Mouse (Mus musculus) kidney, adult 18-20 months (tissue): ENCODE results near the gene Dpm1.

Experiments
- DNase-seq: peaks from one replicate; pipeline ENCODE4 v3.0.0; 2021

Gene Dpm1

DNA sequence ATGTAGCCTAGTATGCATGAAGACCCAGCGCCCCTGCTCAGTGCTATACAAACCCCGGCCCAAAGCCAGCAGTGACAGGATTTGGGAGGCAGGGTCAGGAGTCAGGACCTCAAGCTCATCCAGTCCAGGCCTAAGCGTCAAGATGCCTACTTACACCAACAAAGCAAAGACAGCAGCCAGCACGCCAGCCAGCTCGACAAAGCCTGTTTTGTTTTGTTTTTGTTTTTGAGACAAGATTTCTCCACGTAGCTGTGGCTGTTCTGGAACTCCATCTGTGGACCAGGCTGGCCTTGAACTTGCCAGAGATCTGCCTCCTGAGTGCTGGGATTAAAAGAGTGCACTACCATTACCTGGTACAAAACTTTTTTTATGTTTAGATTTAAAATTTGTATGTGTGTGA, 7.1 kb downstream of the Dpm1 start:
- no peak for DNase-seq

DNA sequence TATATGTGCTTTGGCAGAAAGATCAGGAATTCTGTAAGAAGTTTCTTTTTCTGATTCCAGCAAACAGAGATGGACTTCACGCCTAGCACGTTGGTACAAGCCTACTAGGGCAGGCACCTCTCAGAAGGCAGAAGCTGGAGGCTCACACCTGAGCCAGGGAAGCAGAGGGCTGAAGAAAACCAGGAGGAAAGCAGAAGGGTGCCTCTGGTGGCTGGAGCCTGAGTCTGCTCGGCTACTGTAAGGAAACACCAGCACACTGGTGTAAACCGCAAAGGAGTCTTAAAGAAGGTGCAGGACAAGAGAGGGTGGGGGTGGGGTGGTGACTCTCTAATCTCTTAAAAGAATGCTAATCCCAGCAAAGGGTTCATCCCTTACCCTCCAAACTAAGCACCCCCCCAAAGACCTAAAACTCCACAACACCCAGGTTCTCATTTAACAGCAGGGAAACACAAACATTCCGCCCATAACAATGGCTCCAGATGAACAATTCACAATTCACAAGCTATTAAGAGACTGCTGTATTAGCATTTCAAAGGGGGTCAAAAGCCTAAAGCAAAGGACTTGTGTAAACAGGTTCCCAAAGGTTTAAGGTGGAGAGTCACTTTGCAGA, 16.5 kb downstream of the Dpm1 start:
- no peak for DNase-seq

DNA sequence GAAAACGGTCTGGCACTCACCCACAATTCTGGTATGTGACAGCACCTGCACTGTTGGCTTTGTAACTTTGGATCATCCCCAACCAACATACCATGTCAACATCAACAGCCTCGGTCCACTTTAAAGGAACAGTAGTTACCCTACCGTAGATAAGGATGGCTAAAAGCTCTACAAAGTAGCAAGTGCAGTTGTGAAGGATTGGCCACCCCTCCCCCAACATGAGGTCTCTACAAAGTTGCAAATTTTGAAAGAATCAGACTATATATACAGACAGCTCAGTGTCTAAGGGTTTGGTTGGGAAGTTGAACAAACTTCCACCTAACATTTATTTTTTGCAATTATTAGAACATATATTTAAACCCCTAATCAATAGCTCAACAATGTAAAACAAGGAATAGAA, 22.5 kb downstream of the Dpm1 start:
- no peak for DNase-seq

DNA sequence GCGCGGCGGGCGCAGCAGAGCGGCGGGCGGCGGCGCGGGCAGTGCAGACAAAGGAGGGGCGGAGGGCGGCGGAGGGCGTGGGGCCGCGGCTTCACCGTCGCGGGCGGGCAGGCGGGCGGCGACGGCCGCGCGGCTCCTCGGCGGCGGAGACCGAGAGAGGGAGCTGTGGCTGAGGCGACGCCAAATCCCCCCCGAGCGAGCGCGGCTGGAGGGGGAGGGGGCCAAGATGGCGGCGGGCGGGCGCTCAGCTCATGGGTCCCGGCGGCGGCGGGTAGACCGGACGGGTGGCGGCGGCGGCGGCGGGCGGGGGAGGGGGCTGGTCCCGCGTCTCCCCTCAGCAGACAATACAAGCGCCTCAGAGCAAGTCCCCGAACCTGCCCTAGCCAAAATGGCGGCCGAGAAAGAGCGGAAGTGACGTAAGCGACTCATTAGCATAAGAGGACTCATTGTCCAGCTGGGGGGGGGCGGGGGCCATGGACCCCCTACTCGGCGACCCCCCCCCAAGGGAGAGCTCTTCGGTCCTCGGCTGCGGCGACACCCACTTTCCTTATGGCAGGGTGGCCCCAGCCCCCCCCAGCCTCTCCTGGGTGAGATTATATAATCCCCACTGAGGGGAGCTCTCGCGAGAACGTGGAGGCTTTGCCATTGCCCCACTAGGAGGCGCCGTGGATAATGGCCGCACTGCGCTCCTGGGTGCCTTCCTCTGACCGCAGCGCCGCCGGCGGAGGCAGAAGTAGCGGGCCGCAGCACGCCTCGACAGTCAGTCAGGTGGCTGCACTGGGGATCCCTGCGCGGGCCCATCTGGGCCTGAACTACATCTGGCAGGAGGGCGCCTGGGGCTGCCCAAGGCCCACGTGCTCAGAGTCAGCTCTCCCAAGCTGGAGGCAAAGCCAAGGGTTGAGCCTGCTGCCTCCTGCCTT, 23.4 kb downstream of the Dpm1 start, which contains the start of gene Adnp:
Gene Adnp, minus strand, starts transcription at position 388 of the 920 bp plus-strand sequence.
- peak; percentile 96 for DNase-seq

DNA sequence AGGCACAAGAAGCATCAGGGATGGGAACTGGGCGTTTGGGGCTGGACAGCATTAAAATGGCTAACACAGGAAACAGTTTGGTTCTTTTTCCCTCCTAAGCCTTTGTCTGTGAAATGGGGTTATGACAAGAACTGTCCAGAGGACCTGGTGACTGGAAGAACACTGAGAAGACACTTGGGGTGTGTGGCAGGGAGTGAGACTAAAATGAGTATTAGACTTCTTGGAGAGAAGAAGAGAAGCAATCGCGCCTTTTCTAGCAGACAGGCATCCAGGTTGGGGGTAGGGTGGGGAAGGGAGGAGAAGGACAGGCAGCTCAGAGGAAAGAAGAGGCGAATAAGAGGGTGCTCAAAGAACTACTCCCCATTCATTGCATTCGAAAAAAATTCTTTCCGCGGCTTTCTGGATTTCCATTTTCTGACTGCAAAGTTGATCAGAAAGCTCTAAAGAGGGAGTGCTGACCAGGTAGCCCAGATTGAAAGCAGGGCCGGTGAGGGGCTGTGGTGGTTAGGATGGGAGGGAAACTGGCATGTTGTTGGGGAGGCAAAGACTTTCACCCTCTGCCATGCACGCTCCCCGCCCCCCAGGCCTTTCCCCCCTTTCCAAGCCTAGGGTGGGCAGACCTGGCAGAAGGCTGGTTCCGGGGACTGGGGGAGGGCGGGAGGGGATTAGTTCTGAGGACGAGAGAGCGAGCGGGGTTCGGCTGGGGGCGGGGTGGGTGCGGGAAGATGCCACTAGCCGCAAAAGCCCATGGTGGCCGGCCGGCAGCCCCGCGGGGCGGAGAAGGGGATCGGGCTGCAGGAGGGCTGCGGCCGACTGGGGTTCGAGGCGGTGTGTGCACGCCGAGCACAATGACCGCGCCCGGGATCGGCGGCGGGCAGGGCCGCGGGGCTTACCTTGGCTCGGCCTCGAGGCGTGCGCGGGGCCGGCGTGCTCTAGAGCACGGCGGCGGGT, 24.4 kb downstream of the Dpm1 start:
- DNase-seq: peak; percentile 38

DNA sequence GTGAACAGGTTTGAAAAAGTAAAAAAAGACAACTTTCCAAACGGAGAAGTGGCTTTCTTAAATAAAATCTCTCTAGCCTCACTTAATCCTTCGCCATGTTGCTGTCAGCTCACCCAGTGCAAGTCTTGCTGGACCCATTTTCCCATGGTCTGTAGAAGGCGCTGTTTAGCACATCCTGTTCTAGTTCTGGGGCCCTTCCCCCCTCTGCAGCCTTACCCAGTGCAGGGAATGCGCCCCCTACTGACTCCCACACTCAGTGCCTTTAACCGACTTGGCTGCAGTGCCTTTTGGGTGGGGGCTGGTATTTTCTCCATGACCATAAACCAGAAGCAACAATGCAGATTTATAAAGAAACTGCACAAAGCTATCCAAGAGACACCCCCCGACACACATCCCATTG, 25.1 kb downstream of the Dpm1 start:
- DNase-seq: peak; percentile 86

DNA sequence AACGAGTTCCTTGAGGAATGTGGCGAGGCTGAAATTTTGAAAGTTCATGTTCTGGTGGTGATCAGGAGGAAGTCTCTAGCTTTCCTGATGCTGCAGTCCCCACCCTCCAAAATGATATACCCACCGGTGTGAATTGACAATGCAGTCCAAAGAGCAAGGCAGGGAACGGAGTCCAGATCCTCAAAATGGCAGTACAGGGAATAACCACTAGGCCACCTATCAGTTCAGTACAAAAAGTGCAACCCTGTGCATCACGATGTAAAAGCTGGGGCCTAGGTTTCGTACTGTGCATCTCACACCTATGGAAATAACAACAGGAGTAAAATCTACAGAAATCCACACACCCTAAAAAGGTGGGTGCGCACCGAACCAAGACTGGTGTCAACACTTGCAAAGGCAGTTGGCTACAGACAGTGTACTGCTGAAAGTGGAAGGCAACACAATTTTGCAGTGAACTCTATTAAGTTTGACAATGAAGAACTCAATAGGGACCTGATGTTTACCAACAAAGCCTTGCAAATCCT, 25.9 kb downstream of the Dpm1 start:
- DNase-seq: no peak

DNA sequence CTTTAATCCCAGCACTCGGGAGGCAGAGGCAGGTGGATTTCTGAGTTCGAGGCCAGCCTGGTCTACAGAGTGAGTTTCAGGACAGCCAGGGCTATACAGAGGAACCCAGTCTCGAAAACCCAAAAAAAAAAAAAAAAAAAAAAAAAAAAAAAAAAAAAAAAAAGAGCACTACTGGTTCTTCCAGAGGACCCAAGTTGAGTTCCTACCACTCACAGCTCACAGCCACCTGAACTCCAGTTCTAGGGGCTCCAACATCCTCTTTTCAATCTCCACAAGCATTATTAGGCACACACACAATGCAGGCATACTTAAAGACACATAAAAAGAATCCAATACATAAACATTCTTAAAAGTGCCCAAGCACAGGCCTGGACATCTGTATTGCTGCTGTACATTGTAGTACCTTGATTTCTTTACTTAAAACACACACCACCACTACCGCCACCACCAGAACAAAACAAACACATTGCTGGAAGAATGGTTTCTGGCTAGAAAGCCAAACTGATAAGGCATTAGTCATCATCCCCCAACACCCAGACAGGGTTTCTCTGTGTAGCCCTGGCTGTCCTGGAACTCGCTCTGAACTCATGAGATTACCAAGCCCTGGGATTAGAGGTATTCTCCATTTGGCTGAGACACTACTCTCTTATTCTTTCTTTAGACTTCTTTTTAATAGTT, 30.2 kb downstream of the Dpm1 start:
- DNase-seq: no peak

DNA sequence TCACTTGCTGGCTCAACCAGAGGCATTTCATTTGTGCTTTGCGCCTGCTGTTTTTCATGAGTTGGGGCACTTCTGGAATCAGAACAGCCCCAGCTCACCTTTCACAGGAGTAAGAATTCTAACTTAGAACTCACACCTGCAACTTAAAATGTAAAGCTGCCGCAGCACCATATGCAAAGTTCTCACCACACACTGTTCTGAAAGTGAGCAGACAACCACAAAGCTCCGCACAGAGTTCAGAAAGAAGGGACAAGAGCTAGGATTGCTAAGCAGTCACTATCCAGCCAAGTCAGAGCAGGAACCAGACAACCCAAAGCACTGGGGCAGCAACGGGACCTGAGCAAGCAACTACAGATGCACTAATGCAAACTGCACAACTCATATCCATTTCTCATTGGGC, 30.9 kb downstream of the Dpm1 start:
- no peak for DNase-seq

DNA sequence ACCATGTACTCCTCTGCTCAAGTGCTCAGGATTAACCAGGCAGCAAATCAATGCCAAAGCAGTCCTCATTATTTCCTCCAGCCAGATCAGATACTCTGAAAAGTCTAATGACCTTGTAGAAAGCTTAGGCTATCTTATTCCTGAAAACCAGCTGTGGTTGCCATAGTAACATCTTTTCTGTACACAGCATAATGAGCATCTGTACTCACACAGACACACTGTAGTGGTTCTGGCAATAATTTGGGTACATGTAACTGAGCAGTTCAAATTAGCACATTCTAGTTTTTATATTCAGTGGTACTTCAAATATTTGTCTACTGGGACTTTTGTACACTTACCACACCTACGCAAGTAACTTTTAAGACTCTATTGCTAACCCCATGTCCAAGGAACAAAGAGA, 32.0 kb downstream of the Dpm1 start:
- no peak for DNase-seq

DNA sequence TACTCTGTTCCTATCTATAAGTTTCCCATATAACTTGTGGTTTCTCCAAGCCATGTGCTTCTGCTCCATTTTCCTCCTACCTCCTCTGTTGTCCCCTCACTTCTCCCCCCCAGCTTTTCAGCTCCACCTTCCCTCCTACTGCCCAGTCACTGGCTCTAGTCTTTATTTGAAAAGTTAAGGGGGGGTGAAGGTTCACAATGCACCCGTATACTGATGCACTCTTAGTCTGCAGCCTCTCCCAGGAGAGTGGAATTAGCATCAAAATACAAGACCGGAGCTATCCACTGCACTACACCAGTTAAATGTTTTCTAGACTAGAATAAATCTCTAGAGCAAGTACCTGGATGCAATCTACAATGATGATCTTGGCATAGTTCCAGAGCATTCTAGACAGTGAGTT, 34.7 kb downstream of the Dpm1 start:
- no peak for DNase-seq

DNA sequence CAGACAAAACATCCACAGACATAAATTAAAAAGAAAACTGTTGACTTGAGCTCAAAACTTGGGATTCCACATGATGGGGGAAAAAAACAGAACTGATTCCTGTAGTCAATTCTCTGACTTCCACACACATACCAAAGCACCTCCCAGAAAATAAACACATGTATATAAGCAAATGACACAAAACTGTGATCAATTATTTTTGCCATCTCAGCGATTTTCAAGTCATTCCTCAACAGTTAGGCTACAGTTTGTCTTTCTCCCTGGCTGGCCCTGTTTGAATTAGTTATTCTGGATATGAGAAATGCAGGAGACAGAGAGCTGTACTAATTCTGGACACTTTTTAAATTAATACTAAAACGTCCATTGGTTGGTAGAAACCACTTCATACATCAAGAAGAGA, 36.7 kb downstream of the Dpm1 start:
- DNase-seq: no peak

DNA sequence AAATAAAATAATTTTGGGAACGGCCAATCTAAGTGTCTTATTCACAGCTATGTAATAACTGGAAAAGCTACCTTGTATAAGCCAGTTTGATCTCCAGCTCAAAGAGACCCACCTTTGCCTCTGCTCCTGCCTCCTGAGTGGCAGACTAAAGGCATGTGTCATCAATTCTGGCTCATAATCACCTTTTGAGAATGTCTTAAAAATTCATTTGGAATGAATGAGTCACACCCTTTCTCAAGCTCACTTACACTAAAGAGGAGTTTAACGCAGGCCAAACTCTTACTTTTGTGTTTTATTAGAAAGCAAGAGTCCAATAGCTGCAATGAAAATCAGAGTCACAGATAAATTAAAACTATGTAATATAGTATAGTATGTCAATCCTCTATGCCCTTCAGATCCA, 38.5 kb downstream of the Dpm1 start:
- DNase-seq: no peak

DNA sequence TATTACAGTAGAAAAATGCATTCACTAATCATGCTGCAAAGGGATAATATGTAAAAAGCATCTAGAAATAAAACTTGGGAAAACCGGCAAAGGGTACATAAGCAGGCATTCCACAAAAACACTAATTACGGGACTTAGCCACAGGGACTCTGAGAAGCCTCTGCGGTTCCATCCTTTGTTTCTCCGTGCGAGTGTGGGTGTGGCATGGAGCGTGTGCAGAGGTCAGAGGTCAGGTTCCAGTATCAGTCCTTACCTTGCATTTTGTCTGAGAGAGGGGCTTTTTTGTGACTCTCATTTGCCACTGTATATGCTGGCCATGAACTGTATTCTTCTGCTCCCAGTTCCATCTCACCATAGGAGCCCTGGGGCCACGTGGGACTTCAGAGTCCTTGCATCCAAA, 54.4 kb downstream of the Dpm1 start:
- no peak for DNase-seq

DNA sequence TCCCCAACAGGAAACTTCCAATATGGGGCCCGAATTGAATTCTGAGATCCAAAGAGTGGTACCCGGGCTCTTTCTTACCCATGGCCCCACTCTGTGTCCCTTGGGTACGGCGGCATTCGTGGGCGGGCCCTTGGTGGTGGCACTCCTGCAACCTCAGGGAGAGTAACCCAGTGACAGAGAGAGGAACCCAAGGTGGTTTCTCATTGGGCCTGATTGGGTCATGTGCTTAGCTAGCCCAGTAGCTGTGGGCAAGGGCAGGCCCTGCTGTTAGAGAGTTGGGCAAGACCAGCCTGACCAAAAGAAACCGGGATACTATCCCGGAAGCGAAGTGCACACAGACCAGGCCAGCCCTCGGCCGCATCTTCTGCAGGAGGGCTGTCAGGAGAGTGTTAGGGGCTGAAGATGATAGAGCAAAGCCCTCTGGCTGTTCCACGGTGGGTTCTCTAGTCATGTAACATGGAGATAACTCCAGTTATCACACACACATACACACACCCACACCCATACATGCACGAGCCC, 60.2 kb downstream of the Dpm1 start:
- peak; percentile 68 for DNase-seq

DNA sequence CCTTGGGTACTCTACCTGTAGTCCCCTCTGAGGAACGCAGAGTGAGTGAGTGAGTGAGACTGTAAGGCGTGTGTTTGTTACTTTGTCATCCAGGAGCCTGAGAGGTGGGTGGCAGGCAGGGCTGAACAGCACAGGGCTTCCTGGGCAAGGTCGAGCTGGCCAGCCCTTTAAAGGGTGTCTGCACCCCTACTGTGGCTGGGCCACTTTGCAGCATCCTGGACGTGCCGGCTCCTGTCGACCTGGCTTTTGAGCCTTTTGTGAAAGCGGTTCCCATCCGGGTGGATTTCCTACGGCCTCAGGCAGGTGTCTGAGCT, 60.6 kb downstream of the Dpm1 start:
- no peak for DNase-seq

DNA sequence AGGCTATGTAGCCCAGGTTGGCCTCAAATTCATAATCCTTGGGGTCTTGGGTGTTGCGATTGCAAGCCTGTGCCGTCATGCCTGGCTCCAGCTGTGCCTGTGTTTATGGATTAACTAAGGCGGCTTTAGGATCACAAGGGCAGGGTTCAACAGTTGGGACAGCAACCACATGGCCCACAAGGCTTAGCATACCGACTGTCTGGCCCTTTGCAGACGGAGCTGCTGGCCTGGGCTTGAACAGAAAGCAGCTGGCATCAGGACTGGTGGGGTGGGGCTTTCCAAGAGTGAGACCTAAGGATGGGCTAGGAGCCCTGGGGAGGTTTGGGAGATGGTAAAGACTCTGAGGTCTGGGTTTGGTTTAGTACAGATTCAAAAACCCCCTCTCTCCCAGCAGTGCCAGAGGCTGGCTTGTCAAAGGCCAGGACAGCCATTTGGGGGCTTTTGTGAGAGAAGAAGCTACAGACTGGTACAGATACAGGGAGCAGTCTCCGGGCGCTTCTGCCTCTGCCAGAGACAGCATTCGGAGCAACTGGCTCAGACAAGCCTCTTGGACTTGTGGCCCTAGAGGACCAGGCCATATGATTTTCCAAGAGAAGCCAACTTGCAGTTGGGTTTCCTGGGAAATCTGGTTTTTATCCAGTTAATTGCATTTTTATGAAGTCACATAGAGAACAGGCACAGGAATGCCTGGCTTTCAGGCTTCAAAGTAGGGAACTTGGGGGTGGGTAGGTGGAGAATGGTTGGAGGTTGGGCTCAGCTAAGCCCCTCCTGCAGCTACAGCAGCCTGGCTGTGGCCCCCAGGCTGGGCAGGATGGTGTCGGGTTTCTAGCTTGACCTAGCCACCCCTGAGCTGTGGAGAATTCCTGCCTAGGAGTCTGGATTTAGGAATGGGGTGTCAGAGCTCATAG, 61.2 kb downstream of the Dpm1 start:
- peak; percentile 35 for DNase-seq

DNA sequence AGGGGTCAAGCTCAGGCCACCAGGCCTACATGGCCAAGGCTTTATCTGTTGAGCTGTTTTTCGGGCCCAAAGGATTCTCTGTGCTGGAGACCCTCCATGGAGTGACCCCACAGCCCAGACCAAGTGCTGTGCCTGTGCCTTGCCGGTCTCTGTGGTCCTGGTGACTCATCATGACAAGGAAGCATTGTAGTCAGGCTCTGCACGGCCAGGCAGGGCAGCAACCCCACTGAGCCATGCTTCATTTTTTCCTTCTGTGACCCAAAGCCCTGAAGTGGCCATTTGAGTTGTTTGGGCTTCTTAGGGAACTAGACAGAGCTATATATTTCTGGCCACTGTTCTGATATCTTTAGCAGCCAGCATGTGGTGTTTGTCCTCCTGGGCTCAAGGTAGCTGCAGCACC, 62.6 kb downstream of the Dpm1 start:
- DNase-seq: no peak

DNA sequence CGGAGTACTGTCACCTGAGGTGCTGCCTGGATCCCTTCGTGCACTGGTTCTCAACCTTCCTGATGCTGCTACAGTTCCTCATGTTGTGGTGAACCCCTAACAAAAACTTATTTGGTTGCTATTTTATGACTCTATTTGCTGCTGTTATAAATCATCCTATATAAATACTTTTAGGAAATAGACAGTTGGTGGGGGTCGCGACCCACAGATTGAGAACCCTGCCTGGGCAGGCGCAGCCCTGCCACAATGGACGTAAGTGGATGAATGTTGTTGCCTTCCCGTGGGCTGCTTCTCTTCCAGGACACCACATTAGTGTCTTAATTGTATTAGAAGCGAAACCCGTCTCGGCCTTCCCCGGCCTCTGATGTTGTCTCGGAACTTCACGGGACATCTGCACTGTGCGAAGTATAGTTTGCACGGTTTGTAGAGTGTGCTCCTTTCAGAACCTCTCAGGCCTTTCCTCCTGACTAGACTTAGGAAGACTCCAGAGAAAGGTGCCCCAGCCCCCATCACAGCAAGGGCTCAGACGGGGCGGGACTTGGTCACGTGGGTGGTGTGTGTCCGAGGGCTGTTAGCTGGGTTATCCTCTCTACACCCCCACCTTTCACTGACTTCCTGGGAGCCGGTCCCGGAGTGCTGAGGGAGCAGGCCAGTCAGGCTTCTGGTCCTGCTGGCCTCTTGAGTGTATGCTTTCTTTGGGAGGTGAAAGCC, 63.5 kb downstream of the Dpm1 start:
- DNase-seq: peak; percentile 45

DNA sequence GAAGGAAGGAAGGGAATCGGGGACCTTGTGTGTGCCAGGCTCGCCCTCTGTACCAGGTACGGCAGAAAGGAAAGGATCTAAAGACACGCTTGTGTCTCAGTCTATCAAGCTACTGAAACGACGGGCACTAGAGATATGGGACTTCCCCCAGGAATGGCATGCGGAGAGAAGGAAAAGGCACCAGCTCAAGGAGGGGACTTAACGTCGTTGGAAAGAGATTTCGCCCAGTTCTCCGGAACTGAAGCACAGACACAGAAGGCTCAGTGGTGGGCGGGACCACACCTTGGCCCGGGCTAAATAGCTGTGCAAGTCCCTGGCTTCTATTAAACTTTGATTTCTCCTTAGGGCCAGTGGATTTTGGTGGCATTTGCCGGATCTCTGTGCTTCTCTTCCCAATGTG, 68.4 kb downstream of the Dpm1 start:
- DNase-seq: no peak

DNA sequence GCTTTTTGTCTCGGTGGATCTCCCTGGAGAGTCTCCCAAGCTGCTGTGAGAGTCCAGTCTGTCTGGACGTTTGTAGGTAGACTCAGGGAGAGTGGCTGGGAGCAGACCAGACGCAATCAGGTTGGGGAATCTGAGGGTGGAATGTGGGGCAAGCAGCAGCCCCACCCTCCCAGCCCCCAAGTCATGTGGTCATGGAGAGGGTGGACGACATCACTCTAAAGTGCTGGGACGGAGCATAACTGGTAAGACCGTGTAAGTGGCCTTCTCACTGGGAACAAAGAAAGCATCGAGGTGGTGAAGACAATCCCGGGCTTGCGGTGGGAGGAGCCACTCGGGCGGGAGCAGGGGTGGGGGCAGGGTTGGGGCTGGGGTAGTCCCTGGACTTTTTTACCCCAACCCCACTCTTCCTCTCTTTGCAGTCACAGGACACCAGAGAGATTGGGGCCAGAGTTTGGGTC, 68.8 kb downstream of the Dpm1 start:
- no peak for DNase-seq
